Mouse (Mus musculus) lung, embryonic 14.5 days (tissue): ENCODE measurements at regions not wholly inside any gene's neighbourhood (a gene's known extent, or its start where the extent isn't known, plus 50 kb on each side); places are given as distances from the start of the nearest gene placed in this dataset.

Experiments used
- ATAC-seq: fragments of 200-750 bp; cut with Nextera tagmentation; 2 replicates; pipeline ENCODE4 v1.8.0; 2017; ENCODE audit warnings: mild to moderate bottlenecking, moderate TSS enrichment, moderate library complexity; ENCODE audit not compliant: insufficient read depth
- DNase-seq: peaks from one replicate; pipeline ENCODE4 v3.0.0-alpha.2; 2015
- H3K27ac ChIP-seq: fragments of 300-500 bp; sonication (generic); 2 replicates; pipeline ENCODE4 v1.5.1; 2014; ENCODE audit warnings: low read depth, mild to moderate bottlenecking, moderate library complexity
- H3K27me3 ChIP-seq: fragments of 300-500 bp; sonication (generic); 2 replicates; pipeline ENCODE4 v1.6.1; 2014; ENCODE audit warnings: low read length, control low read depth; ENCODE audit not compliant: insufficient read depth
- H3K36me3 ChIP-seq: fragments of 300-500 bp; sonication (generic); 2 replicates; pipeline ENCODE4 v1.6.1; 2014; ENCODE audit warnings: control low read depth; ENCODE audit not compliant: insufficient read depth
- H3K4me1 ChIP-seq: fragments of 300-500 bp; sonication (generic); 2 replicates; pipeline ENCODE4 v1.6.1; 2014; ENCODE audit warnings: antibody characterized with exemption, control low read depth; ENCODE audit not compliant: insufficient read depth
- H3K4me2 ChIP-seq: fragments of 300-500 bp; sonication (generic); 2 replicates; pipeline ENCODE4 v1.6.1; 2014; ENCODE audit warnings: mild to moderate bottlenecking
- H3K4me3 ChIP-seq: fragments of 300-500 bp; sonication (generic); 2 replicates; pipeline ENCODE4 v1.5.1; 2014; ENCODE audit warnings: low read depth, low read length
- H3K9ac ChIP-seq: fragments of 300-500 bp; sonication (generic); 2 replicates; pipeline ENCODE4 v1.6.1; 2014
- H3K9me3 ChIP-seq: fragments of 300-500 bp; sonication (generic); 2 replicates; pipeline ENCODE4 v1.6.1; 2016; ENCODE audit warnings: low read depth, low read length, control low read depth
- CTCF ChIP-seq: IDR thresholded peaks from 2 replicates; pipeline ENCODE4 v1.5.1; 2016; ENCODE audit warnings: antibody characterized with exemption, low read depth
- WGBS: fragments of 180-500 bp; shearing (Covaris S2); extraction: QIAGEN DNeasy Blood & Tissue Kit; methylation state at CpG from one replicate; pipeline ENCODE4 v1.1.7; 2014; 5-methylcytosine and 5-hydroxymethylcytosine counted together

GRCm38 (mm10) chr17:4176524-4176923 lies 480.5 kb upstream of the Nox3 start:
- Histone ChIP-seq H3K9ac (no peak overlapping the region), H3K36me3 (no peaks in the 10 kb centered on the region), H3K27me3 (no peaks in the 10 kb centered on the region), H3K9me3 (no peaks in the 10 kb centered on the region), H3K4me3 (no peak overlapping the region), H3K4me1 (peaks cover 12% of the 10 kb centered on the region; the same call in 1 of the 2 replicates), H3K4me2 (no peak overlapping the region), H3K27ac (peak overlapping the region; percentile 59; the same call in 1 of the 2 replicates)
- TF ChIP-seq CTCF = no peak
- 87% methylated on average over 2 of the region's 3 CpGs for WGBS
- DNase-seq = peak; percentile 32
- no peak for ATAC-seq

GRCm38 (mm10) chr17:4177485-4178150 lies 481.6 kb upstream of the Nox3 start:
- no peak for TF ChIP-seq CTCF
- H3K36me3 ChIP-seq = no peaks in the 10 kb centered on the region
- H3K4me2 ChIP-seq = no peak overlapping the region
- DNase-seq (peak; percentile 41), ATAC-seq (peak; percentile 39; the same call in 1 of the 2 replicates)
- peaks cover 12% of the 10 kb centered on the region; the same call in 1 of the 2 replicates for H3K4me1 ChIP-seq
- H3K9ac ChIP-seq = no peak overlapping the region
- no peaks in the 10 kb centered on the region for H3K27me3 ChIP-seq
- no peaks in the 10 kb centered on the region for H3K9me3 ChIP-seq
- H3K27ac ChIP-seq = peak overlapping the region; percentile 59
- H3K4me3 ChIP-seq = no peak overlapping the region
- WGBS = 39% methylated on average over 9 of the region's 9 CpGs

GRCm38 (mm10) chr17:4179271-4179670 lies 483.2 kb upstream of the Nox3 start:
- Histone ChIP-seq H3K36me3 (no peaks in the 10 kb centered on the region), H3K27ac (no peak overlapping the region), H3K9me3 (no peaks in the 10 kb centered on the region), H3K27me3 (no peaks in the 10 kb centered on the region), H3K4me2 (no peak overlapping the region), H3K4me3 (no peak overlapping the region), H3K9ac (no peak overlapping the region), H3K4me1 (peaks cover 5% of the 10 kb centered on the region; the same call in 1 of the 2 replicates)
- no peak for TF ChIP-seq CTCF
- ATAC-seq (no peak), DNase-seq (no peak)
- 42% methylated on average over 1 of the region's 1 CpGs for WGBS

GRCm38 (mm10) chr17:4182106-4182505 lies 486.0 kb upstream of the Nox3 start:
- Histone ChIP-seq H3K4me3 (no peak overlapping the region), H3K4me2 (no peak overlapping the region), H3K27ac (no peak overlapping the region), H3K9me3 (no peaks in the 10 kb centered on the region), H3K4me1 (peaks cover 2% of the 10 kb centered on the region; the same call in 1 of the 2 replicates), H3K36me3 (no peaks in the 10 kb centered on the region), H3K9ac (no peak overlapping the region), H3K27me3 (no peaks in the 10 kb centered on the region)
- WGBS = 78% methylated on average over 1 of the region's 1 CpGs
- ATAC-seq (no peak), DNase-seq (no peak)
- no peak for TF ChIP-seq CTCF

GRCm38 (mm10) chr17:4186802-4187201 lies 490.7 kb upstream of the Nox3 start:
- Histone ChIP-seq H3K4me1 (0 out of 2 replicates have a peak, but pooled peaks cover 3% of the 10 kb centered on the region), H3K36me3 (no peaks in the 10 kb centered on the region), H3K9me3 (no peaks in the 10 kb centered on the region), H3K4me2 (no peak overlapping the region; the same call in 1 of the 2 replicates), H3K4me3 (no peak overlapping the region), H3K9ac (no peak overlapping the region), H3K27ac (no peak overlapping the region), H3K27me3 (no peaks in the 10 kb centered on the region)
- no peak for TF ChIP-seq CTCF
- peak; percentile 70 for DNase-seq
- no peak for ATAC-seq
- 45% methylated on average over 9 of the region's 9 CpGs for WGBS

- Histone ChIP-seq H3K4me2 (no peak overlapping the region), H3K4me3 (no peak overlapping the region), H3K36me3 (no peaks in the 10 kb centered on the region), H3K9me3 (no peaks in the 10 kb centered on the region), H3K9ac (no peak overlapping the region), H3K27me3 (no peaks in the 10 kb centered on the region), H3K4me1 (0 out of 2 replicates have a peak, but pooled peaks cover 3% of the 10 kb centered on the region), H3K27ac (no peak overlapping the region)
- ATAC-seq (no peak), DNase-seq (no peak)
- no peak for TF ChIP-seq CTCF
- 91% methylated on average over 4 of the region's 4 CpGs for WGBS
These were observed 491.5 kb upstream of the Nox3 start for GRCm38 (mm10) chr17:4187606-4188005.

GRCm38 (mm10) chr17:4196793-4197448 lies 500.9 kb upstream of the Nox3 start:
- 62% methylated on average over 8 of the region's 8 CpGs for WGBS
- DNase-seq = peak; percentile 62

More at GRCm38 (mm10) chr17:4196793-4197448, 500.9 kb upstream of the Nox3 start:
- H3K4me1 ChIP-seq = peaks cover 10% of the 10 kb centered on the region; the same call in 1 of the 2 replicates
- H3K9me3 ChIP-seq = no peaks in the 10 kb centered on the region
- H3K36me3 ChIP-seq = no peaks in the 10 kb centered on the region
- peak; percentile 42; the same call in 1 of the 2 replicates for ATAC-seq
- peak overlapping the region; percentile 5; the same call in 1 of the 2 replicates for H3K27ac ChIP-seq
- no peak for TF ChIP-seq CTCF
- no peak overlapping the region for H3K4me3 ChIP-seq
- H3K4me2 ChIP-seq = no peak overlapping the region
- no peak overlapping the region for H3K9ac ChIP-seq
- no peaks in the 10 kb centered on the region for H3K27me3 ChIP-seq
